Mouse (Mus musculus) thymus, postnatal 25 days (tissue): ENCODE data around the gene Rag1.

Experiments used
- DNase-seq: peaks from one replicate; pipeline ENCODE4 v3.0.0; 2022

The Rag1 gene

DNA sequence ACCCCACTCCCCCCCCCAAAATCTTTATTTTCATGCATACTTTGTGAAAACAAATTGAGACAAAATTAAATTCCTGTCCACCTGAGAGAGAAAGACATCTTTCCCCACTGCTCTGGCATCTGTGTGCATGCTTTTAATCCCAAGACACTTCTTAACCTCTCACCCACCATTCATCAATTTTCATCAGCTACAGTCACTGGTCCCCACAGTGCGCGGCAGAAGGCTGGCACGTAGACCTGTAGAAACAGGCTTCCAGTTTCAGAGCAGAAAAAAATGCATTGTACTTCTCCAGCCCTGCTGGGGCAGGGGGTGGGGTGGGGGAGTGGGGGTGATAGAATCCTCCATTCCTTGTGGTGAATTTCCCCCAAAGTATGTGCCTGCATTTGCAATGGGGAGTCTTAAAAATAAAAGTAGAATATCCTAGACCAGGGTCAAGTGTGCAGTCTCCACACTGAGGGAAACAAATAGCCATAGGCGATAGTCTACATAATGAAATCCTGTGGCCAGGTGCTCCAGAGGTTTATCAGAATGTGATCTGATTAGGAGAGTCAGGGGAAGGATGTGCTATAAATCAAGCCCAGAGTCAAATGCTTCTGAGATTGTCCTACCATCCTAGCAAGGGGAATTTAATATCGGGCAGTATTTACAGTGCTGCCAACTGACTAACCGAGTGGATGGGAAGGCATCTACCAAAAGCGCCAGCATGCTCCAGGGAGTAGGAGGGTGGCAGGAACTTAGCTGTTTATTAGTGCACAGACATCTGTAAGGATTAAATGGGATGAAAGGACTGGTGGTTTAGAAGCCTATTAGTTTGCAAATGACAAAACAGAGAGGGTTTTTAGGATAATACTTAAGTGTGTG, 10.1 kb downstream of the Rag1 start:
- no peak for DNase-seq

DNA sequence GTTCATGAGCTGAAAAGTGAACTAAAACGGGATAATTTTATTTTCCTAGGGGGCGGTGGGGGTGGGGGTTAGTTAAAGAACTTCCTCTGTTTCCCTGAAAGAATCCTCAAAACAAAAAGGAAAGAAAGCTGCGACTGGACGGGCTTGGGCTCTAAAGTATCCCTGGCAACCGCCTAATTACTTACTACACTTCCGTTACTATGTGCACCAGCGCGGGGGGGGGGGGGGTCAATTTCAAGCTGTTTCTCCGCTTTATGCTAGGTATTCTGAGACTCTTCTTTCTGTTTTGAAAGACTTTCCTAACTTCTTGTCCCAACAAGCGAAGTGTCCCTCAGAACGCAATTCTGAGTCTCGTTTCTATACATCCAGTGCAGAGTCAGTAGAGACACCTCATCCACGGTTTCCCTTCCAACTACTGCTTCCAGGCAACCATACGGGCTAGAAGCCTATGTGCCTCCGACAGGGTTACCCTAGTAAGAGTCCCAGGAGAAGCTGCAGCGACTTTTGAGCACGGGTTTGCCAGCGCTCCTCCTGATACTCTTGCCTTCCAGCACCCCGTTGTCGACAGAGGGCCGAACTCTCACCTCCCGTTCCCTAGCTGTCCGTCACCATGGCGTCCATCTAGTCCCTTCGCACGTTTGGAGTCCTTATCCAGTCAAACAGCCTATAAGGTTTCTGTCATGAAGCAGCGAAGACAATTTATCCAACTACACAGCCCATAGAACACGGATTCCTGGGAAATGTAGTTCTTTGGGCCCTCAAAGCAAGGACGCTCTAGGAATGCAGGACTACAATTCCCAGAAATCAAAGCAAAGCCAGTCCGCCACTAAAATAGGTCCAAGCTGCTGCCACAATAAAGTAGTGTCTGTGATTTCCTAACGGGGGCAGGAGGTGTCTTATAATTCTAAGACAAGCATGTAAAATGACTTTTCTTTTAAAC, 20.7 kb downstream of the Rag1 start:
- DNase-seq = no peak

DNA sequence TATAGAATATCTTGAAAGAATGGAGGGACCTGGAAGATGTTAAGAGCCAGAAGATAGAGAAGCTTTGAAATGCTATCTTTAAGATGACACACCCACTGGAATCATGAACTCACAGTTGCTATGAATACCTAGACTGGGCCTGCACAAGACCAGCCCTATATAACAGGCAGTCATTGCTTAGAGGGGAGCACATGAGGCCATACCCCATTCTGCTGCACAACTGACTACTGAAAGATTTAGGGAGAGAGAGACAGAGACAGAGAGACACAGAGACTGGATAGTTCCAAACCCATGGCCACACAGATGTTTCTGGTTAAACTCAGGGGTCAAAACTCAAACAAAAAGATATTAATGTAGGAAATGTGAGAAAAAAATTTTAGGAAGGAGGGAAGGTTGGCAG, 22.1 kb downstream of the Rag1 start:
- peak; percentile 55 for DNase-seq

DNA sequence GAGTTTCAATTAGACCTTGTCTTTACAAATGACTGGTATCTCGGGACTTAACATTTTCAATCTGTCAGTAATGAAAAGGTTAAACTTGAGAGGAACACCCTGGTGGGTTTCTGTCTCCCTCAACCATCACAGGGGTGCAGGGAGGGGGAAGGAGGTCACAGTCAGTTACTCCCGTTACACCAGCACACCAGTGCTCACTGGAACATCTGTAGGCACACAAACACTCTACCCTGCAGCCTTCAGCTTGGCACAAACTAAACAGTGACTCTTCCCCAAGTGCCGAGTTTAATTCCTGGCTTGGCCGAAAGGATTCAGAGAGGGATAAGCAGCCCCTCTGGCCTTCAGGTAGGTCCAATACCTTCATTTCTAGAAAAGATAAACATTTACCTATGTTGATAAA, 24.8 kb downstream of the Rag1 start, which contains the start of gene Rag2:
Rag2 (plus strand) TSS at position 193 of the 400 bp plus-strand sequence.
- DNase-seq = peak; percentile 84

DNA sequence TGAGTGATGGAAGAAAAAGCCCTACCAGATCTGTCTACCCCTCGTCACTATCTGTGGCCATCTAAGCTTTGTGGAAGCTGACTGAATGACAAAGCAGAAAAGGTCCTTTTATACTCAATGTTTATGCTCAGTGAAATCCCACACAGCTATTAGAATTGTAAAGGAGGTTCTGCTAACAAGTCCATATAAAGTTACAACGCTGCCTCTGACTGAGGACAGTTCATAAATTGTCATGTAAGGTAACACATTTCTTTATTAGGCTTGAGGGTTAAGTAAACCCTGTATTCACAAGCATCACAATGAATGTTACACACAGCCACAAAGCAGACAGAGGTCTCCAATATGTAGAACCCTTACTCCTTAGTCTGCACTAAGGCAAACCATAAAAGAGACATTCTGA, 25.3 kb downstream of the Rag1 start:
- DNase-seq = peak; percentile 23

DNA sequence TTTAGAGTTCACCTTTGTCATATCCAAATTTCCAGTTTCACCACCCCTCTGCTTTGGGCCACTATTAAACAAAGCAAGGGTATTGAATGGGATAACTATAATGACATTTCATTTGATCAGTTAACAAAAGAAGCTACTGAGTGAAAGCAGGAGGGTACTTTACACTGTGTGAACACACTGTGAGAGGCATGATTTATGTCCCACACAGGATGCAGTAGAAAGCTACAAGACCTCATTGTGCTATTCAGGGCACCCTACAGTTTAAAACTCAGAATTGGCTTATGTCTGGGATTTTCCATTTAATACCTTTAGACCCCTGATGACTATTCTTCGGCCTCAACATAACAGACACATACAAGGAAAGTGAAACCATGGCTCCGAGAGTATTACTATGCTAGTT, 26.3 kb downstream of the Rag1 start:
- peak; percentile 29 for DNase-seq

DNA sequence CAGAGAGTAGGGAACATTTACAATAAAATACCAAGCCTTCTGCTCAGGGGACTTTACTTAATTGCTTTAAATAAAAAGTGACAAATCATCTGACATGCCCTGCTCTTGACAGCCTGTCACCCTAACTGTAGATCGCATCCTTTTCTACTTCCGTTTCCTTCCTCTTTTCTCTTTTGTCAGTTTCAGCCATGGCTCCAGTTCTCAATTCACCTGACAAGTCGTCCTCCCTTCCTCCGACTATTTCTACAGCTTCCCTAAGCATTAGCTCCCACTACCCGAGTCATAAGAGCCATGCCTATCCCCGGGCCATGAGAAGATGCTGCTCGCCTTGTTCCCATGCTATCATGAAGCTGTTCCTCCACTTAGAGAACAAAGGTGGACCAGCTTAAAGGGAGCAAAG, 27.7 kb downstream of the Rag1 start:
- DNase-seq = peak; percentile 43

DNA sequence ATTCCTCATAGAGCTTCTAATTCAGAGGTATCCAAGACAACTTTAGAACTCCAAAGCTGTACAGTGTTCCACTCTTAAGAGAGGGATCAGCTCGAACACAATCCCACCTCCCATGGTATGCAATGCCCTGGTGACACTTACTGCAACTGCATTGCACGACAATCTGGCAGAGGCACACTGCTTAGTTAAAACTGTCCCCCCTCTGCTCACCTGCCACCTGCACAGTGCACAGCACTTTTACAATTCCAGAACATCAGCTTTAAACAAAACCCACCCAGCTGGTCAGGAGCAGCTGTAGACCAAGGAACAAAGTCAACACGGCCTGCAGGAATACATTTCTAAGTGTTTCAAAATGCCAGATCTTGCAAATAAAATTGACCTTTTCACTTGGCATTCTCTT, 28.4 kb downstream of the Rag1 start:
- DNase-seq = peak; percentile 61

DNA sequence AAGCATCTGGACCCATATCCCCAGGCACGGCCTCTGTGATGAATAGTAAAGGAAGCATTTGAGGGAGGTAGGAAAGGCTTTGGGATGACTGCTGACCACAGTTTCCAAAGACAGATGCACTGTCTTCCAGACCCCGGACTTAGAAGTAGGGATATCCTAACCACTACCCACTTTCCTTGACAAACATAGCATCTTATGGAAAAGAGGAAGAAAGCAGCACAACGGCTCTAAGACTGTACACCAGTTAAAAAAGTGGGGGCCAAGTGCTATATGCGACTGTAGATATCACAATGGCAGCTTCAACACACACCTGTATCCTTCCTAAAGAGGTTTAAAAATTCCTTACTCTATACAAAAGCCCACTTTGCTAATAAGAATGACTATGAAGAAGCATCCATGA, 30.9 kb downstream of the Rag1 start:
- DNase-seq = no peak

DNA sequence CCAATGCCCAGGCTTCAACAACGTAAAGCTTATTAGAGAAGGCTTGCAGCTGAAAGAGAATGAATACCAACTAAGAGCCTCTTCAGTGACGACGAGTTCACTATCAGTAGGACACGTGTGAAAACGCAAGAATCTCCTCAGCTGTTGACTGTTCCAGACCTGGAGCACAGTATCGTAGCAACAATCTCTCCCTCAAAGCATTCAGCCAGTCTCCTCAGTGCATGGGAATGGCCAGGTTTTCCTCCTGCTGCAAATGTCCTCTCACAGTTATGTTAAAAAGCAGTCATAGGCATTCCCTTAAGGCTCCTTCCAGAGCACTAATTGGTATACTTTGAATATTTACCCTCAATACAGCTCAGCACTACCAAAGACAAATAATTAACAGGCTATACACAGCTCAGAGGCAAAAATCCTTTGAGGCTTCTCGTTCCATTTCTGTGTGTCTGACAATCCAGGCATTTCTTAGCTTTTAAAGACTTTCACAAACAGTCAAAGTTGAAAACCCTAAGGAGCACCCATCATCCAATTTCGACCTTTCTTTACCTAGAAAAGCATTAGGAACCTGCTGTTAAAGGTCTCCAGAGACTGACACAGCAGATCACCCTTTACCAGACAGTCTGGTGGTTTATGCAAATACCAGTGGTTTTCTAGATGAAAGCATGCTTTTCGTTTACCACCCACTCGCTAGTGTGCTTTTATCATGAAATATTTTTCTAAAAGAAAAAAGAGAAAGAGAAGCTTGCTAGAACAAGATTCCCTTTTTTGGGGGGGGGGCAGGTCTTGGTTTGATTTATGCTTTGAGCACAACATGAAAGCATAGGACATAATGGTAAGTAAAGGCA, 33.6 kb downstream of the Rag1 start:
- DNase-seq = no peak

DNA sequence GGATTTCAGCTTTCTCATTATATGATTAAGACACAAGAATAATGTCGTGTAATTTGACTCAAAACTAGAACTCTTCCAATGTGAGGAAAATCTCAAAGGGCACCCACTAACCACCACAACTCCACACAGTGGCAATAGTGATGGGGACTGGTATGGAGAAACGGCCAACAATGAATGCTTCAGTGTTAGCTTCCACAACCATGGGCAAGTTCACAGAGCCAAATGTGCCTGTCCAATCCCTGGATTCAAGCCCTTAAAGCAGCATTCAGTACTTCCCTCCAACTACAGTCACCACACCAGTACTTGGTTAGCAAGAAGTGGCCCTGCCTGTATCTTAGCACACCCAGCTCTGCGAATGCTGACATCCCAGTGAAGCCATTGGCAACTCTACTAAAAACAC, 38.4 kb downstream of the Rag1 start:
- peak; percentile 0 for DNase-seq

DNA sequence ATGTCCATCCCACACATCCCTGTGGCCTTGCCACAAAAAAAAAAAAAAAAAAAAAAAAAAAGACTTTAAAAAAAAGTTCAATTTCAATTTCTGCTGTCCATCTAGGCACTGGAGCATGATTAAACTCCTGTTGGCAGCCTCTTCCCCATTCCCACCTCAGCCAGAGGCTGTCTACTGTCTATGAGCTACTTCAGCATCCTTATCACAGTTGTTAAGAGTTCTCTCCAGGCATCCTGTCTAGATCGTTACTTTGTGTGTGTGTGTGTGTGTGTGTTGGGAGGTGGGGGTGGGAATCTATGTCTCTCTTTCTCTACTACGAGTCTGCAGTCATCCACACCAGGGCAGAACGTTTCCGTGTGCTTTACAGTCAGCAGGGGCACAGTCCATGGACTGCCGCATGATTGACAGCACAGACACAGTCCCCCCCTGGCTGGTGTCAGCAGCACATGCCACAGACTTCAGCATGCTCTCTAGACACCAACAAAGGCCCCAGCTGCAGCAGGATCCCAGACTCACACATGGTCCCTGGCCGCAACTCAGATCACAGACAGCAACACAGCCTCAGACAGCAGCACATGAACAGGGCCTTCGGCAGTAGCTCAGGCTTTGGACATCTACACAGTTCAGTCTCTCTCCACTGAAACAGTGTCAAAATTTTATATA, 40.9 kb downstream of the Rag1 start:
- DNase-seq = peak; percentile 81

DNA sequence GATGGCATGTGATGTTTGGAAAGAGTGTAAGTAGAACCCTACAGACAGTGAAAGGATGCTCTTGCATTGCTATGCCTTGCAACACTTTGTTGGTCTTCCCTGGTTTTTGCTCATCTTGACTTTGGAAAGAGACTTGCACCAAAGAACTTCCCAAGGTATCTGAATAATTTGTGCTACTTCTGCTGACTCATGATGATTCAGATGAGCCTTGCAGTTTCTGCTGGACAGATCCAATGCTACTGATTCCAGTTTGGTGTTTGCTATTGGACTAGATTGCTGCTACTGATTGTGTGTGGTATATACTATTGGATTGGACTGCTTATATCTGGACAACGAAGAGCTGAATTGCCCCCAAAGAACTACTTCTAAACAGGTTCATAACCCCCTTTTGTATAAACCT, 46.2 kb downstream of the Rag1 start:
- DNase-seq = peak; percentile 2

DNA sequence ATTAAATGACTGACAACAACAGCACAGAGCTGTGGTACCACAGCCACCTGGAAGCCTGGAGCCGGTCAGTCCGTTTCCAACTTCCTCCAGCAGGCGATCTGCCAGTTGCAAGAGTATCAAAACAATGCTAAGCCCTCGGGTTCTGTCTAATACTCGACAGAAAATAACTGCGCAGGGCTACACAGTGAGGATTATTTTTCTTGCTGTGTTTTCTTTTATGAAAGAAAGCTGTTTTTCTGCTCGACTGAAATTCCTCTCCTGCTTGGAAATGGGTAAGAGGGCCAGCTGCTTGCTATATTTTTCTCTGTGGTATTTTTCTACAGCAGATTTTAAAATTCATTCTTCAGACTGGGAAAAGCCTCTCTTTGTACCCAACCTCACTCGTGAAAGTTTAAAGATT, 48.6 kb downstream of the Rag1 start:
- peak; percentile 62 for DNase-seq

DNA sequence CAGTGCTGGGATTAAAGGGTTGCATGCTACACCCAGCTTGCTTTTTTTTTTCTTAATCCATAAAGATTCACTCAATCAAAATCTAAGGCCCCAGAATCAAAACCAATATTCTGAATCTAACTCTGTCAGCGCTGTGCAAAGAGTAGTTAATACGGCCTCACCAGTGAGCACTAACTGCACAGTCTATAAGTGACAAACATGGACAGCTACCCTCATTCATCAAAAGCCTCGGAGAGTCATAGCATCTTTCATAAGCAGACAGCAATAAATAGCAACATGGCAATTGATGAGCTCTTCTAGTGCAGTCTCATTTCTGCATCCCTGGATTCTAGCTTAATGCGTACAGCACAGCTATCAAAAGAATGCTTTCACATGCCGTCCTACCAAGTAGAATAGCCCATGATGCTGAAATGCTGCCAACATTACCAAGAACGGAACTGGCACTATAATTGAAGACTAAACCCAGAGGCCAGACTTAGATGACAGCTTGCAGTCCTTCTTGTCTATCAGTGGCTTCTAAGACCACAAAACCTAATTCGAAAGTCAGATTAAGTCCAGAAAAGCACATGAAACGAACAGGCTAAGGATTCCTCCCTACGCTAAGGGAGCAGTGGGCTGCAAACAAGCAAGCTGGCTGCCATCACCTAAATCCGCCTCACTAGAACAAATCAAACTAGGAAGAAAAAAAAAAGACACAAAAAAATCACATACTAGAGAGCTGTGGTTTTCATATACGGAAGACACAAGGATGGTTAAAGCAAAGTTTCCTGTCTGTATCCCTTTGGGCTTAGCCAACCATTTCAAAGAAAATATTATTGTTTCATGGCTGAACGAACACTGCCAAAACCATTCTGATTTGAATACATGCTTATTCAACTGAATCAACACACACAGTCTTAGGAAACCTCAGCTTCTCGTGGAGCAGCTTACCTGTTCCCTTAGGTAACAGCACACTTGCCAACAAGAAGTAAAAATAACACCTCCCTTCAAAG, 50.8 kb downstream of the Rag1 start:
- peak; percentile 8 for DNase-seq

DNA sequence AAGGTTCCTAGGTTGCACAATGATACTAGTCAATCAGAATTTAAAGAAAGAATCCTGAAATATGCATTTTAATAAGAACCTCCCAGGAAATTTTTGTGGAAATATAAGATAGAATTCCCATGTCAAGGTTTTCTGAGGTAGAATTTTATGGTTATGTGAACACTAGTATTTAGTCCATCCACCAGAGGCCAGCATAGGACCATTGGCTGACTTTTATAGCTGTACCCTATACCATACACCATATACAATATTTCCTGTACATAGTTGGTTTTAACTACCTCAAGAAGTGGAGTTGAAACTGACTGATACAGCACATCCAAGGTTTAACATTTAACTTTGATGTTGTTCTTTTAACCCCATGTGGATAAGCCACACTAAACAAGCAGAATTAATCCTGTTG, 52.1 kb downstream of the Rag1 start:
- DNase-seq = peak; percentile 53

DNA sequence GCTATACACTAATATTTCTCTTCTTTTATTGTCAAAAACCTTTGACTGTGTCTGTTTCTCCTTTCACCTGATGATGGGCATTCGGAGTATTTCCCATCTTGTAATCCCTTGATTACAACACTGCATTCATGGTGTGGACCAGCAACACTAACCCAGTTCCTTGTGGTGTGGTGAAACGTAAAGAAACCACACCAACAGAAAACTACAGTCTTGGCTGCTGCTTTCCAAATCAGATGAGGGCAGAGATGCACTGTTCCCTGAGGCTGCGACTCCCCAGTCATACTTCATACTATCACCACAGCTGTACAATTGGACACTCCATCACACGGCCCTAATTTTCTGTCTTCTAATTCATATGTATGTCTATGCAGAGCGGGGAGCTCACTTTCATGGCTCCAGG, 54.6 kb downstream of the Rag1 start:
- peak; percentile 24 for DNase-seq

DNA sequence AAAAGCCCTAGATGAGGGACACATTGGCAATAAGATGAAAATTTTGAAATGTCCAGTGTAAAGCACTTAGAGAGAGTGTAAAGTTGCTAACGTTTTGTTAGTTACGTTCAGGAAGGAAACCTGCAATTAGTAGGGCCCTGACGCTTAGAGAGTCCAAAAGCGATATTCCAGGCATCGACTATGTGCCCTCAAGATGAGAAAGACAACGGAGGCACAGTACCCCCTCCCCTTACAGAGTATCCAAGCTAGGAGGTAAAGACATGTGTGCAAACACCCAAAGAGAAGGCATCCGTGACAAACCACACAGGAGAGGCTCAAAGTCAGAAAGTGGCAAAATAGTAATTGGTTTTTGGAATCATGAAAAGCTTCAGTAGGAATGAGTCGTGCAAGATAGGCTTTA, 56.4 kb downstream of the Rag1 start:
- peak; percentile 9 for DNase-seq

DNA sequence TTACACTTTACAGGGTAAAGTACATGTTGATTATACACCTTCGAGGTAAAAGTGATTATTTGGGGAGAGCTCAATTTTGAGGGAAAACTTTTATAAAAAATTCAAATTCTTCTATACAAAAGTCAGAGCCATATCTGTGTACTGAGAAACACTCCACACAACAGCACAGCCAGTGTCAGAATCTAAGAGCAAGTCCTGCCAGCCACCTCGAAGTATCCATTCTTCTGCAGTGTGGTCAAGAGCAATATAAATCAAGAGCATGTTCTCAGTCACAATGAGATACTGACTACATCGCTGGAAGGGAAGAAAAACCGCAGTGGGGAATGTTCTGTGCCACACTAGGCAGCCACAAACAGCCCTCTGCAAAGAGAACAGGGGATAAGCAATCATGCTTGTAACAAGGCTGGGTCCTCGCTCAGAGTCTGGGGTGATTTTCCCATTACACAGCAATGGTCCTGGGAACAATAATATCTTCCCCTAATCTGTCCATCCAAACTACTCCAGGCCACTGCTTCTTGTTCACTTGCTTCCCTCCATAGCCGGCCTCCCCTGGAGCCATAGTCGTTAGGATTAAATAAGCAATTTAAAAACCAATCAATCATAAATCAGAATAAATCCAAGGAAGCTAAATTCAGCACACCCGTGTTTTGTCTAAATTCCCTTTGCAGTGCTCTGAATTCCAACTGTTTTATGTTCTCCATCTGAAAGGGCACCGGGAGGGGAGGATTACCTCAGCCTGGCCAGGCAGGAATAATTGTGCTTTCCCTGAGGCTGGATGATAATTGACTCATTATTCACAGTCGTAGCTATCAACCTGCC, 57.1 kb downstream of the Rag1 start:
- peak; percentile 30 for DNase-seq

DNA sequence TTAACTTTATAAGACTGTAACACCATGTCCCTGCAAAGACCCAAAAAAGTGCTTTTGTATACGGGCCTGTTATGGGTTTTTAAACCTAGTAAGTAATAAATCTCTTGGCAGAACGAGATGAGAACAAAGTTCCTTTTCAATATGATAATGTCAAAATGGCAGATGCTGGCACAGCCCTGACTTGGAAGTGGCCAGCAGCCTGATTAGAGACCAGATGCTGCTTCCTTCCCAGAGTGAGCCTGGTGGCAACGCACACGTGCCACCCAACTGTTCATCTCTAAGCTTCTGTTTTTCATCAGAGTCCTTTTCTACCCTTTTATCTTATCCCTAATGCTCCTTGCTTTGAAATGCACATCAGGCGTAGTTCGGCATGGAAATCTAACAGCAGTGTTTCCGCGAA, 57.9 kb downstream of the Rag1 start:
- DNase-seq = no peak
